Mouse (Mus musculus) forebrain, embryonic 13.5 days (tissue): ENCODE measurements around the gene Naa10. TPM values are rescaled to one million over a fixed set of nuclear protein-coding genes. Genes with fewer than 3 reads are reported as not detected.

Experiments
- ATAC-seq: fragments of 200-750 bp; cut with Nextera tagmentation; 2 replicates; pipeline ENCODE4 v1.8.0; 2017
- H3K27ac ChIP-seq: fragments of 300-500 bp; sonication (generic); 2 replicates; pipeline ENCODE4 v1.5.1; 2015; ENCODE audit warnings: inconsistent platforms, mild to moderate bottlenecking, moderate library complexity
- H3K27me3 ChIP-seq: fragments of 300-500 bp; sonication (generic); 2 replicates; pipeline ENCODE4 v1.6.1; 2015; ENCODE audit warnings: mild to moderate bottlenecking, inconsistent platforms
- H3K36me3 ChIP-seq: fragments of 300-500 bp; sonication (generic); 2 replicates; pipeline ENCODE4 v1.6.1; 2015; ENCODE audit warnings: mild to moderate bottlenecking, inconsistent platforms; ENCODE audit not compliant: poor library complexity, severe bottlenecking
- H3K4me1 ChIP-seq: fragments of 300-500 bp; sonication (generic); 2 replicates; pipeline ENCODE4 v1.6.1; 2015; ENCODE audit warnings: inconsistent platforms
- H3K4me2 ChIP-seq: fragments of 300-500 bp; sonication (generic); 2 replicates; pipeline ENCODE4 v1.6.1; 2015; ENCODE audit warnings: inconsistent platforms, mild to moderate bottlenecking, moderate library complexity
- H3K4me3 ChIP-seq: fragments of 300-500 bp; sonication (generic); 2 replicates; pipeline ENCODE4 v1.5.1; 2015; ENCODE audit warnings: mild to moderate bottlenecking, inconsistent platforms
- H3K9ac ChIP-seq: fragments of 300-500 bp; sonication (generic); 2 replicates; pipeline ENCODE4 v1.6.1; 2015; ENCODE audit warnings: mild to moderate bottlenecking, inconsistent platforms
- H3K9me3 ChIP-seq: fragments of 300-500 bp; sonication (generic); replicated peaks from 2 replicates; pipeline ENCODE4 v1.6.1; 2016; ENCODE audit warnings: inconsistent platforms
- WGBS: fragments of 180-500 bp; shearing (Covaris S2); methylation state at CpG from one replicate; pipeline ENCODE4 v1.1.7; 2015; 5-methylcytosine and 5-hydroxymethylcytosine counted together
- polyA plus RNA-seq: library from polyadenylated mRNA; unstranded; fragments of >200 nt; fragmentation: Nextera tagmentation; extraction: Ambion mirVana; gene quantifications from 2 replicates; pipeline ENCODE4 v1.2.1, GENCODE M21; 2015

The Naa10 gene
- polyA plus RNA-seq, 1 experiment from 2014 or later = 127 TPM

- Histone ChIP-seq H3K9ac (no peak overlapping the region), H3K4me1 (no peaks in the 10 kb centered on the region), H3K36me3 (peaks cover 99% of the 10 kb centered on the region), H3K27me3 (no peaks in the 10 kb centered on the region), H3K9me3 (no peaks in the 10 kb centered on the region), H3K4me2 (no peak overlapping the region), H3K27ac (no peak overlapping the region), H3K4me3 (no peak overlapping the region)
- peak; percentile 44; the same call in 1 of the 2 replicates for ATAC-seq
- whole genome bisulfite sequencing = 38% methylated on average over 4 of the region's 4 CpGs
Observed at GRCm38 (mm10) chrX:73948647-73949046, 26.9 kb upstream of the Naa10 start.

GRCm38 (mm10) chrX:73946896-73947295 lies 25.2 kb upstream of the Naa10 start:
- Histone ChIP-seq H3K9me3 (no peaks in the 10 kb centered on the region), H3K27me3 (no peaks in the 10 kb centered on the region), H3K4me2 (no peak overlapping the region), H3K27ac (no peak overlapping the region), H3K9ac (no peak overlapping the region), H3K4me1 (no peaks in the 10 kb centered on the region), H3K36me3 (peaks cover 99% of the 10 kb centered on the region), H3K4me3 (no peak overlapping the region)
- no peak for ATAC-seq
- WGBS = 87% methylated on average over 6 of the region's 6 CpGs

GRCm38 (mm10) chrX:73942294-73942693 lies 20.6 kb upstream of the Naa10 start:
- H3K4me3 ChIP-seq = no peak overlapping the region
- H3K36me3 ChIP-seq = peaks cover 63% of the 10 kb centered on the region
- 76% methylated on average over 2 of the region's 2 CpGs for WGBS
- no peaks in the 10 kb centered on the region for H3K4me1 ChIP-seq
- no peak overlapping the region for H3K27ac ChIP-seq
- H3K4me2 ChIP-seq = no peak overlapping the region
- H3K9ac ChIP-seq = no peak overlapping the region
- H3K9me3 ChIP-seq = no peaks in the 10 kb centered on the region
- H3K27me3 ChIP-seq = no peaks in the 10 kb centered on the region
- no peak for ATAC-seq

GRCm38 (mm10) chrX:73941860-73942259 lies 20.1 kb upstream of the Naa10 start:
- Histone ChIP-seq H3K9me3 (no peaks in the 10 kb centered on the region), H3K27me3 (no peaks in the 10 kb centered on the region), H3K9ac (no peak overlapping the region), H3K4me1 (no peaks in the 10 kb centered on the region), H3K27ac (no peak overlapping the region), H3K4me2 (no peak overlapping the region), H3K36me3 (peaks cover 58% of the 10 kb centered on the region), H3K4me3 (no peak overlapping the region)
- no peak for ATAC-seq
- 86% methylated on average over 2 of the region's 2 CpGs for WGBS

- H3K4me1 ChIP-seq = no peaks in the 10 kb centered on the region
- no peak overlapping the region for H3K27ac ChIP-seq
- H3K27me3 ChIP-seq = no peaks in the 10 kb centered on the region
- H3K9me3 ChIP-seq = no peaks in the 10 kb centered on the region
- no peak for ATAC-seq
- 82% methylated on average over 2 of the region's 2 CpGs for WGBS
- H3K4me3 ChIP-seq = no peak overlapping the region
- no peak overlapping the region for H3K4me2 ChIP-seq
- H3K36me3 ChIP-seq = no peaks in the 10 kb centered on the region
- H3K9ac ChIP-seq = no peak overlapping the region
Observed at GRCm38 (mm10) chrX:73931871-73932270, 10.1 kb upstream of the Naa10 start.

- WGBS = 39% methylated on average over 17 of the region's 17 CpGs
- Histone ChIP-seq H3K4me3 (no peak within 1 kb of the TSS), H3K4me2 (peak within 1 kb of the TSS; percentile 32), H3K9me3 (no peaks in the 10 kb centered on the region), H3K9ac (no peak within 1 kb of the TSS), H3K27ac (no peak within 1 kb of the TSS), H3K27me3 (no peaks in the 10 kb centered on the region), H3K4me1 (no peaks in the 10 kb centered on the region), H3K36me3 (no peaks in the 10 kb centered on the region)
- peak; percentile 53; the same call in 1 of the 2 replicates for ATAC-seq
Observed at GRCm38 (mm10) chrX:73930402-73931062, 8.8 kb upstream of the Naa10 start, which contains the start of gene Renbp. TSS of gene Renbp (minus strand) at chrX:73930850.

- no peak for ATAC-seq
- H3K4me2 ChIP-seq = peak overlapping the region; percentile 67
- H3K27me3 ChIP-seq = no peaks in the 10 kb centered on the region
- H3K4me1 ChIP-seq = peaks cover 8% of the 10 kb centered on the region
- H3K4me3 ChIP-seq = peak overlapping the region; percentile 56
- 80% methylated on average over 8 of the region's 8 CpGs for WGBS
- no peak overlapping the region for H3K27ac ChIP-seq
- H3K9me3 ChIP-seq = no peaks in the 10 kb centered on the region
- peak overlapping the region; percentile 54 for H3K9ac ChIP-seq
- peaks cover 25% of the 10 kb centered on the region; the same call in 1 of the 2 replicates for H3K36me3 ChIP-seq
Observed at GRCm38 (mm10) chrX:73922550-73922882, 772 bp upstream of the Naa10 start.

- H3K9me3 ChIP-seq = no peaks in the 10 kb centered on the region
- peak; percentile 58 for ATAC-seq
- H3K4me2 ChIP-seq = peak overlapping the region; percentile 67
- peak overlapping the region; percentile 75 for H3K9ac ChIP-seq
- peaks cover 35% of the 10 kb centered on the region; the same call in 1 of the 2 replicates for H3K36me3 ChIP-seq
- peak overlapping the region; percentile 56 for H3K4me3 ChIP-seq
- peaks cover 8% of the 10 kb centered on the region for H3K4me1 ChIP-seq
- 28% methylated on average over 34 of the region's 34 CpGs for WGBS
- peak overlapping the region; percentile 61 for H3K27ac ChIP-seq
- H3K27me3 ChIP-seq = no peaks in the 10 kb centered on the region
Observed at GRCm38 (mm10) chrX:73921285-73921822, 390 bp downstream of the Naa10 start.

- H3K4me2 ChIP-seq = no peak overlapping the region
- H3K36me3 ChIP-seq = peaks cover 35% of the 10 kb centered on the region; the same call in 1 of the 2 replicates
- no peak overlapping the region for H3K4me3 ChIP-seq
- H3K9me3 ChIP-seq = no peaks in the 10 kb centered on the region
- H3K4me1 ChIP-seq = peaks cover 11% of the 10 kb centered on the region
- H3K9ac ChIP-seq = no peak overlapping the region
- no peaks in the 10 kb centered on the region for H3K27me3 ChIP-seq
- H3K27ac ChIP-seq = no peak overlapping the region
- 90% methylated on average over 5 of the region's 5 CpGs for WGBS
- no peak for ATAC-seq
Observed at GRCm38 (mm10) chrX:73918631-73919030, 3.1 kb downstream of the Naa10 start.

- no peak for ATAC-seq
- 71% methylated on average over 8 of the region's 8 CpGs for WGBS
- no peaks in the 10 kb centered on the region for H3K9me3 ChIP-seq
Observed at GRCm38 (mm10) chrX:73916945-73917344, 4.8 kb downstream of the Naa10 start.

GRCm38 (mm10) chrX:73914827-73915703 lies 6.7 kb downstream of the Naa10 start:
- 24% methylated on average over 31 of the region's 31 CpGs for WGBS
- Histone ChIP-seq H3K9ac (0 out of 2 replicates have a peak overlapping the region, but pooled peaks have one; percentile 26), H3K27me3 (no peaks in the 10 kb centered on the region), H3K27ac (peak overlapping the region; percentile 75), H3K9me3 (no peaks in the 10 kb centered on the region), H3K36me3 (peaks cover 35% of the 10 kb centered on the region; the same call in 1 of the 2 replicates), H3K4me2 (peak overlapping the region; percentile 51), H3K4me1 (peaks cover 8% of the 10 kb centered on the region; the same call in 1 of the 2 replicates), H3K4me3 (peak overlapping the region; percentile 19)
- ATAC-seq = peak; percentile 97

More at GRCm38 (mm10) chrX:73916945-73917344, 4.8 kb downstream of the Naa10 start:
- Histone ChIP-seq H3K4me3 (no peak overlapping the region), H3K27me3 (no peaks in the 10 kb centered on the region), H3K27ac (no peak overlapping the region), H3K36me3 (peaks cover 35% of the 10 kb centered on the region; the same call in 1 of the 2 replicates), H3K4me2 (no peak overlapping the region), H3K9ac (no peak overlapping the region), H3K4me1 (peaks cover 11% of the 10 kb centered on the region)

- no peak for ATAC-seq
- WGBS = 83% methylated on average over 2 of the region's 2 CpGs
- Histone ChIP-seq H3K27ac (no peak overlapping the region), H3K9me3 (no peaks in the 10 kb centered on the region), H3K4me2 (no peak overlapping the region), H3K36me3 (0 out of 2 replicates have a peak, but pooled peaks cover under 1% of the 10 kb centered on the region), H3K4me1 (peaks cover 6% of the 10 kb centered on the region; the same call in 1 of the 2 replicates), H3K9ac (no peak overlapping the region), H3K4me3 (no peak overlapping the region), H3K27me3 (no peaks in the 10 kb centered on the region)
Observed at GRCm38 (mm10) chrX:73911588-73911987, 10.2 kb downstream of the Naa10 start.
